Mouse (Mus musculus) bone marrow macrophage, adult 2 months (primary cell): ENCODE data around the gene Crkl.

Source experiments
- CTCF ChIP-seq: IDR thresholded peaks from 2 replicates; pipeline ENCODE4 v1.5.1; 2012; ENCODE audit warnings: low read depth, mild to moderate bottlenecking, low read length, moderate library complexity
- POLR2A ChIP-seq: IDR thresholded peaks from 2 replicates; pipeline ENCODE4 v1.6.1; 2012; ENCODE audit warnings: mild to moderate bottlenecking, low read depth, low read length, borderline replicate concordance

GRCm38 (mm10) chr16:17474091-17474490 lies 22.3 kb downstream of the Crkl start:
- TF ChIP-seq CTCF (peak; percentile 46), POLR2A (no peak)
